Mouse (Mus musculus) granulocyte monocyte progenitor cell, adult 5-6 weeks (primary cell): ENCODE results near the gene Lekr1. TPM values are rescaled to one million over a fixed set of nuclear protein-coding genes. Genes with fewer than 3 reads are reported as not detected.

Source experiments
- ATAC-seq: replicated peaks from 2 replicates; pipeline ENCODE4 v1.8.0; 2016; ENCODE audit warnings: mild to moderate bottlenecking, moderate TSS enrichment, inconsistent platforms; ENCODE audit not compliant: poor library complexity, severe bottlenecking
- total RNA-seq, 2 experiments: library from RNA; stranded (forward) in 1 of 2; stranded (reverse) in 1 of 2; fragments of 200-712, 200-1000 nt in 1 of 2; fragments of >200 nt in 1 of 2; fragmentation: Nextera tagmentation in 1 of 2; gene quantifications; 2 replicates each; pipeline ENCODE4 v1.2.3; 2014 to 2017

Gene Lekr1
- 1.9 and 2.7 TPM in 2 replicates for total RNA-seq (2014; fragmentation: Nextera tagmentation)
- total RNA-seq (2017): 5.9 and 11.2 TPM in 2 replicates

DNA sequence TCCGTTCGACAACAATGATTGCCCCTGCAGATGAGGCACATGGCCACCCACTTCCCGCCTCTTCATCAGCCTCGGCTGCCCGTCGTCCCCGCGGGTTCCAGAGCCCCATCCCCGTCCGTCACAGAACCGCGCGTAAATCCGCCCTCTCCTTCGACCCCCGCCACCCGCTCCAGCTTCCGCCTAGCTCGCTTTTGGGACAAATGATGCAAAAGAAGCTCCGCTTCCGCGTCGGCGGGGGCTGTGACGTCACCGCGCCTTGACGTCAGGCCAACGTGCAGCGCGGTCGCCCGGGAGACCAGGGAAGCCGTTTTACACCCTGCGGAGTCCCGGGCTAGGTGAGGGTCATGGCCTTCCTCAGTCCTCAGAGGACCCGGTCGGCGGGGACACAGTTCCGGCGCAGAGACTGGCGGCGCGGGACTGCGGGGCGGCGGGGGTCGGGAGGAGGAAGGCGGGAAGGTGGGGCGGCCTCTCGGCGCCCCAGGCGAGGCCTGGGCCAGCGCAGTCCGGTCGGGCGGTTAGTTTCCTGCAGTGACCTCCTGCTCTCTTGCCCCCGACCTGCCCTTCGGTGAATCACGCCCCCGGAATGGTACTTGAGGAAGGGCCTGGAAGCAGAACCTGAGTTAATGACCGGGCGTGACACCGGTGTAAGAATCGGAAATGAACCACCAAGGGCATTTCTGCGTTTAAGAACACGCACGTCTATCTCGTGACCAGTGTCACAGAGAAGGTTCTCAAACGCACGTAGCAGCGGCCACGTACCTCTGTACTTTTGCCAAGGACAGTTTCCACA is at the start of gene Lekr1:
Lekr1 (plus strand) TSS at position 252 of the 790 bp plus-strand sequence.
- ATAC-seq: peak; percentile 89

- no peak for ATAC-seq
These were observed 48.5 kb upstream of the Lekr1 start for GRCm38 (mm10) chr3:65617507-65617906.

GRCm38 (mm10) chr3:65619340-65619739 is 46.7 kb upstream of the Lekr1 start:
- ATAC-seq: no peak

DNA sequence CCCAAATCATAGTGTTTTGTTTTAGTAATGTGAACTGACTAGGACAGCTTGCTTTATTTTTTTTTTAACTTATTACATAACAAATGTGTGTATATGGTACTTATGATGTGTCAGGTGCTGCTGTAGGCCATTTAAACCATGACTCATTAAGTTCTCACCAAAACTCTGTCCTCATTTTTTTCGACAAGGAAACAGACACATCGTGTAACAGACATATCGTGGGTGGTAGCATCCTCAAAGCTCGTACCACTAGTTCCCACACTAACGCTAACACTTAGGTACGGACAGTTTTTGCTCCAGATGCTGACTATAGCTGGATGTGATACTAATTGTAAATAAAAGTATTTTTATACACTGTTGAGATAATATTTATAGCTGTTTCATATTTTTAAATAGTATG is 43.0 kb upstream of the Lekr1 start:
- ATAC-seq: no peak

DNA sequence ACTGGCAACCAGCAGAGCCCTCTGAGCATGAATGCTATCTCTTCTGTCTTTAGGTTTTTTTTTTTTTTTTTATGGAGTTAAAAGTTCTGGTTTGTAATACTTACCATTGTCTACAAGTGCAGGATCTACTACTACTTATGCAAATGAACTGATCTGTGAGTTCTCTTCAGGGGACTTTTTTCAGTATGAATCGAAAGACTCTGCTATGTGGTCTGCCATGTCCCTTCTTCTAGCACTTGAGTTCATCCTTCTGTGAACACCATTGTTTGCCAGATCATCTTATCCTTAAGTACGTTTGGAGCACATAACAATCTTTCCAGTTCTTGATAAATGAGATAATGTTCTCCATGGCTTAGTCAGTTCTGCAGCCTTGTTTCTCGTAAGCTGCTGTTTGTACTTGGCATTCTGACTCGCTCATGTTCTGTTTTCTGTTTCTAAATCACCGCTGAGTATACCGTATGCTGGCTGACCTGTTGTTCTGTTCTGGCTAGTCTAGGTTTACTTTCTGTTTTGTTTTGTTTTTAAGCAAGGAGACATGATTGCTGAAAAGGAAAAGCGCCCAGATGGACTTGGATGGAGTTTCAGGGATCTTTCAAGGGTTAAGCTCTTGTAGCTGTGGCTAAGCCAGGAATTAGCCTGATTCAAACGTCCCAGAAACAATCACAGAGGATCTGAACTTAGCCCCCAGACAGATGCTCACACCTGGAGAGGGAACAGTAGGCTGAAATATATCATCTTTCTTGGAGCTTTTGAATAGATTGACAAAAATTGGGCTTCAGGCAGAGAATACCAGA is 40.3 kb upstream of the Lekr1 start:
- no peak for ATAC-seq

- ATAC-seq: no peak
These were observed 39.6 kb upstream of the Lekr1 start for GRCm38 (mm10) chr3:65626290-65626914.

DNA sequence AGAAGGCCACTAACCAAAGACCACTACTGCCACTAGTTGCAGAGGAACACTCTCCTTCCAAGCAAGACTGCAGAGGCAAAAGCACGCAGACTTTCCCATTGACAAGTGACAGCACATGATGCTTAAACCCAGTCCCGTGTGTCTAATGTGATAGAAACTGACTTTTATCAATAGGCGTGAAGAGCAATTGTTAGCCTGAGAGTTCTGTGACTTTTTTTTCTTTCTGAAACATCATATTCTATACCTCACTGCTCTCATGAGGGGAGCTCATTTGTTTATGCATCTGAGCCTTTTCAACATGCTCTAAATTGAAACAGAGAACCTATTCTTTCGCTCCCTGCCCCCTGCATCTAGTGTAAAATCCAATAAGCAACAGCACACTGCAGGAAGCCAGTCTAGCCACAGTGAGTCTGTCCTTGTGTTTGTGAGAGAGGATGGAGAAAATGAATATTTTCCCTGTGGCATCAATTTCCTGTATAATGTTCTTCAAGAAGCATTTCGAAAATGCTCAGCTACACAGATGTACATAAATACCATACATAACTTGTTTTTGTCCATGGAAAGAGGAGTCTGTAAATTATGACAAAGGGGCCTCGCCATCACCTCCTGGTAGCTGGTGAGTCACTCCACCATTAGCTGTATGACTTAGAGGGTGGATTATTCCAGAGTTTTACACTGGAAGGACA is 38.9 kb upstream of the Lekr1 start:
- ATAC-seq: no peak

GRCm38 (mm10) chr3:65627707-65628028 is 38.4 kb upstream of the Lekr1 start:
- no peak for ATAC-seq

- ATAC-seq: no peak
These were observed 36.4 kb upstream of the Lekr1 start for GRCm38 (mm10) chr3:65629565-65630112.

DNA sequence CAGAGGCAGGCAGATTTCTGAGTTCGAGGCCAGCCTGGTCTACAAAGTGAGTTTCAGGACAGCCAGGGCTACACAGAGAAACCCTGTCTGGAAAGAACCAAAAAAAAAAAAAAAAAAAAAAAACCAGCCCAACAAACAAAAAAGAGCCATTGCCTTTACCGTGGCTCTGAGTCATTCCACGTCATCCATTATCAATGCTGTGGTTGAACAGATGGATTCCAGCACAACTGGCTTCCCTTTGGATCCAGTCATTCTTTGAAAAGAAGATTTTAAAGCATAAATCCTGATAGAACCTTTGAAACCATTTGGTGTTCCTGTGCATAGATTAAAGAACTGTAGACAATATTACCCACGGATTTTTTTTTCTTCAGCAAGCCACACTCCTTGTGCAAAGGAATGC is 32.4 kb upstream of the Lekr1 start:
- ATAC-seq: no peak

GRCm38 (mm10) chr3:65635983-65636382 is 30.0 kb upstream of the Lekr1 start:
- no peak for ATAC-seq

- no peak for ATAC-seq
These were observed 28.7 kb upstream of the Lekr1 start for GRCm38 (mm10) chr3:65637313-65637712.

- no peak for ATAC-seq
These were observed 27.1 kb upstream of the Lekr1 start for GRCm38 (mm10) chr3:65638896-65639295.

DNA sequence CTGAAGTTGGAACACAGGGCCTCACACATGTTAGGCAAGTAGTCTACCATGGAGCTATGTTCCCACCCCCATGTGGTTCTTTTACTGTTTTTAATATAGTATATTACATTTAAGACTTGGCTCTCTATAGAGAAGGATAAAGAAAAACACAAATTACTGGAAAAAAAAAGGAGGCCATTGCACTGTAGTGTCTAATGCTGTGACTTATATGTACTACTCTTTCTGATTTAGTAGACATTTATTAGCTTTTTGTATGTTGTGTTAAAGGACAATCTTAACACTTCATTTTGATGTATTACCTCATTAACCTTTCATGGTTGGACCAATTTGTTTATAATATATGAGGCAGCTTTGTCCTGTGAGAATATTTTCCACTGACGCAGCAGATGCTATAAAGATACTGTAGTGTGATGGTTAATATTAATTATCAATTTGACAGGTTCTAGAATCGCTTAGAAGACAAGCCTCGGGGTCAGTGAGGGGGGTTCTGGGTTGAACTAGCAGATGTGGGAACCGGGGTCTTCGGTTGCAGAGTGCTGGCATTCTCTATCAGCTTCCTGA is 26.5 kb upstream of the Lekr1 start:
- no peak for ATAC-seq

GRCm38 (mm10) chr3:65642959-65643358 is 23.1 kb upstream of the Lekr1 start:
- ATAC-seq: no peak

GRCm38 (mm10) chr3:65643654-65644053 is 22.4 kb upstream of the Lekr1 start:
- ATAC-seq: no peak

- no peak for ATAC-seq
These were observed 18.4 kb upstream of the Lekr1 start for GRCm38 (mm10) chr3:65647592-65647991.

GRCm38 (mm10) chr3:65648913-65649312 is 17.1 kb upstream of the Lekr1 start:
- ATAC-seq: no peak

DNA sequence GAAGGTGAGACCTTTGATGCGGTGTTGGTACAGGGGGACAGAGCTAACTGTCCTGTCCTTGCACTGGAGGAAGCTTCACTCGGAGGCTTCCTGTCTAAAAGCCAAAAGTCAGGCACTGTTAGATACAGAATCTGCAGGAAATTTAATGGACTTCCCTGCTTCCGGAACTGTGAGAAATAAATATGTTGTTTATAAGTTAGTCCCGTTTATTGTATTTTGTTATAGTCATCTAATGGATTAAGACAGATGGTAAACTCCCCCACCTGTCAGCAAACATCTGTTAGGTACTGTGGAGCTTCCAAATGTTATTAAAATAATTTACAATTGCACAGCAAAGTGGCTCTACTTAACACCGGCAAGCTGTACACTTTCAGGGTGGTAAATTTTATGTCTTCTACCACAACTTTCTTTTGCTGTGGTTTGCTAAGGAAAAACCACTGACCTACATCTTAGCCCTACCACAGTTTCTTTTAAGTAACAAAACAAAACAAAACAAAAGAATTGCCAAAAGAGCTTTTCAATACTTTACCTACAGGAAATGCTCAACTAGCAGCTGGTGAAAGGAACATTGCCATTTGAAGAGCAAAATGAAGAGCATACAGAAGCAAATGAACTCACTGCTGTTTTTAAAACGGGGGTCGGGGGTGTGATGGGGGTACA is 15.7 kb upstream of the Lekr1 start:
- no peak for ATAC-seq
